Mouse (Mus musculus) liver, postnatal 0 days (tissue): ENCODE data around the gene Cldn24. TPM values are rescaled to one million over a fixed set of nuclear protein-coding genes. Genes with fewer than 3 reads are reported as not detected.

Experiments
- ATAC-seq: fragments of 200-750 bp; cut with Nextera tagmentation; 2 replicates; pipeline ENCODE4 v1.8.0; 2017; ENCODE audit warnings: mild to moderate bottlenecking, moderate library complexity
- DNase-seq: peaks from one replicate; pipeline ENCODE4 v3.0.0-alpha.2; 2016
- H3K27ac ChIP-seq: fragments of 300-500 bp; sonication (generic); 2 replicates; pipeline ENCODE4 v1.5.1; 2014; ENCODE audit warnings: antibody characterized with exemption, moderate library complexity, mild to moderate bottlenecking, low read depth
- H3K27me3 ChIP-seq: fragments of 300-500 bp; sonication (generic); 2 replicates; pipeline ENCODE4 v1.6.1; 2014; ENCODE audit warnings: low read length, control low read depth, mixed read lengths; ENCODE audit not compliant: insufficient read depth
- H3K36me3 ChIP-seq: fragments of 300-500 bp; sonication (generic); replicated peaks from 2 replicates; pipeline ENCODE4 v1.6.1; 2014; ENCODE audit warnings: mild to moderate bottlenecking, control low read depth, low read length, moderate library complexity, mixed read lengths; ENCODE audit not compliant: insufficient read depth
- H3K4me1 ChIP-seq: fragments of 300-500 bp; sonication (generic); 2 replicates; pipeline ENCODE4 v1.6.1; 2014; ENCODE audit warnings: antibody characterized with exemption, mild to moderate bottlenecking, control low read depth; ENCODE audit not compliant: insufficient read depth
- H3K4me2 ChIP-seq: fragments of 300-500 bp; sonication (generic); 2 replicates; pipeline ENCODE4 v1.6.1; 2014; ENCODE audit warnings: low read depth, mild to moderate bottlenecking, low read length, moderate library complexity, mixed read lengths
- H3K4me3 ChIP-seq: fragments of 300-500 bp; sonication (generic); 2 replicates; pipeline ENCODE4 v1.5.1; 2014; ENCODE audit warnings: low read depth, low read length
- H3K9ac ChIP-seq: fragments of 300-500 bp; sonication (generic); replicated peaks from 2 replicates; pipeline ENCODE4 v1.6.1; 2014; ENCODE audit warnings: mild to moderate bottlenecking, moderate library complexity
- H3K9me3 ChIP-seq: fragments of 300-500 bp; sonication (generic); 2 replicates; pipeline ENCODE4 v1.6.1; 2016; ENCODE audit warnings: mild to moderate bottlenecking, control low read depth, low read length, mixed read lengths
- CTCF ChIP-seq: sonication (generic); IDR thresholded peaks from 2 replicates; pipeline ENCODE4 v1.5.1; 2016; ENCODE audit warnings: antibody characterized with exemption, low read depth
- EP300 ChIP-seq: IDR thresholded peaks from 2 replicates; pipeline ENCODE4 v1.6.1; 2016; ENCODE audit warnings: antibody characterized with exemption, low read depth, mild to moderate bottlenecking
- WGBS: fragments of 180-500 bp; shearing (Covaris S2); extraction: QIAGEN DNeasy Blood & Tissue Kit; methylation state at CpG from one replicate; pipeline ENCODE4 v1.1.7; 2014; ENCODE audit not compliant: insufficient replicate concordance; 5-methylcytosine and 5-hydroxymethylcytosine counted together
- polyA plus RNA-seq: library from polyadenylated mRNA; unstranded; fragments of >200 nt; fragmentation: Nextera tagmentation; extraction: Ambion mirVana; gene quantifications from 2 replicates; pipeline ENCODE4 v1.2.1, GENCODE M21; 2015

The Cldn24 gene
- polyA plus RNA-seq, 1 experiment from 2014 or later, result not detected

DNA sequence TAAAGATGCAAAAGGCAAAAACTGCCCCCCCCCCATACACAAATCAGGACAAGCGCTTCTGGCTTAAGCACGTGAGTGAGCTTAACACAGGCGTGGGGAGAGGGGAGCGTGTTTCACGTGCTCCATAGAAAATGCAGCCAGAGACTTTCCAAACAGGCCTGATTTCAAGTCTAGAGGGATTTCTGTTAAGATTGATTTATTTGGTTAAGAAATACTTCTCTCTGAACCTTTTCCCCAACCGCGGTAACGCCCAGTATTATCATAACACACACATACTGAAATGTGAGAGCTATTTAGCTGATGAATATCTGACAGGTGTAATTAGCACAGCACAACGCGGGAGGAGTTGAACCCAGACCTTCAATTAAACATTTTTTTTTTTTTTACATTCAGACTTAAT is 1.8 kb downstream of the Cldn24 start:
- Histone ChIP-seq H3K4me2 (no peak overlapping the region), H3K9me3 (no peaks in the 10 kb centered on the region), H3K36me3 (no peaks in the 10 kb centered on the region), H3K27me3 (no peaks in the 10 kb centered on the region), H3K27ac (no peak overlapping the region), H3K9ac (no peak overlapping the region), H3K4me1 (no peaks in the 10 kb centered on the region), H3K4me3 (no peak overlapping the region)
- WGBS, result 79% methylated on average over 10 of the region's 10 CpGs
- TF ChIP-seq EP300, result no peak
- no peak for TF ChIP-seq CTCF
- ATAC-seq, result no peak
- DNase-seq, result no peak

GRCm38 (mm10) chr8:47824182-47824581 is 2.2 kb downstream of the Cldn24 start, which contains the start of gene Cldn22:
Cldn22 (plus strand) TSS chr8:47824482.
- ATAC-seq (no peak), DNase-seq (no peak)
- H3K27ac ChIP-seq, result no peak within 1 kb of the TSS
- H3K9ac ChIP-seq, result no peak within 1 kb of the TSS
- H3K4me1 ChIP-seq, result no peaks in the 10 kb centered on the region
- WGBS, result 76% methylated on average over 13 of the region's 13 CpGs
- TF ChIP-seq CTCF (no peak), EP300 (no peak)
- H3K4me2 ChIP-seq, result no peak within 1 kb of the TSS
- no peak within 1 kb of the TSS for H3K4me3 ChIP-seq
- H3K27me3 ChIP-seq, result no peaks in the 10 kb centered on the region
- H3K36me3 ChIP-seq, result no peaks in the 10 kb centered on the region
- no peaks in the 10 kb centered on the region for H3K9me3 ChIP-seq

GRCm38 (mm10) chr8:47825596-47825995 is 3.7 kb downstream of the Cldn24 start:
- no peak overlapping the region for H3K4me2 ChIP-seq
- WGBS, result 68% methylated on average over 5 of the region's 5 CpGs
- DNase-seq (no peak), ATAC-seq (no peak)
- H3K4me3 ChIP-seq, result no peak overlapping the region
- no peak overlapping the region for H3K27ac ChIP-seq
- 0 out of 2 replicates have a peak, but pooled peaks cover 5% of the 10 kb centered on the region for H3K36me3 ChIP-seq
- no peaks in the 10 kb centered on the region for H3K4me1 ChIP-seq
- H3K9ac ChIP-seq, result no peak overlapping the region
- TF ChIP-seq EP300, result no peak
- no peak for TF ChIP-seq CTCF
- H3K9me3 ChIP-seq, result no peaks in the 10 kb centered on the region
- no peaks in the 10 kb centered on the region for H3K27me3 ChIP-seq

- no peaks in the 10 kb centered on the region for H3K27me3 ChIP-seq
- H3K9me3 ChIP-seq, result no peaks in the 10 kb centered on the region
- no peak for TF ChIP-seq EP300
- TF ChIP-seq CTCF, result no peak
- no peaks in the 10 kb centered on the region for H3K4me1 ChIP-seq
- peaks cover 14% of the 10 kb centered on the region for H3K36me3 ChIP-seq
- no peak overlapping the region for H3K4me2 ChIP-seq
- H3K4me3 ChIP-seq, result no peak overlapping the region
- ATAC-seq (no peak), DNase-seq (no peak)
- 83% methylated on average over 9 of the region's 9 CpGs for WGBS
- H3K9ac ChIP-seq, result no peak overlapping the region
- no peak overlapping the region for H3K27ac ChIP-seq
Measured at GRCm38 (mm10) chr8:47826911-47827310, 5.0 kb downstream of the Cldn24 start.

DNA sequence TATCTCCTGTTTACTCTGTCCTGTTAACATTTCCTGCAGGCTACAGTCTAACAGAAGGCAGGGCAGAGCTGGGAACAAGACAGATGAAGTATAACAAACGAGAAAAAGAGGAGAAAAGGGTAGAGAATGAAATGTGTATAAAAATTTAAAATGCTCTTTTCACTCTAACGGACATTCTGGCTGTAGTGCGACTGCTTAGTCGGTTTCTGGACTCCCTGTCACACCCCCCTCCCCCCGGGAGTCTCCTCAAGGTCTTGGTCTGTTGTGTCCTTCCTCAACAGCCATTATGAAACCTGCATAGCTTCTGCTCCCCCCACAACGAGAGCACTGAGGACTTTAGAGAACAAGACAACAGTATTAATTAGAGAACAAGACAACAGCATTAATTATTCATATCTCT is 10.7 kb downstream of the Cldn24 start:
- H3K9ac ChIP-seq, result no peak overlapping the region
- WGBS, result 65% methylated on average over 6 of the region's 6 CpGs

DNA sequence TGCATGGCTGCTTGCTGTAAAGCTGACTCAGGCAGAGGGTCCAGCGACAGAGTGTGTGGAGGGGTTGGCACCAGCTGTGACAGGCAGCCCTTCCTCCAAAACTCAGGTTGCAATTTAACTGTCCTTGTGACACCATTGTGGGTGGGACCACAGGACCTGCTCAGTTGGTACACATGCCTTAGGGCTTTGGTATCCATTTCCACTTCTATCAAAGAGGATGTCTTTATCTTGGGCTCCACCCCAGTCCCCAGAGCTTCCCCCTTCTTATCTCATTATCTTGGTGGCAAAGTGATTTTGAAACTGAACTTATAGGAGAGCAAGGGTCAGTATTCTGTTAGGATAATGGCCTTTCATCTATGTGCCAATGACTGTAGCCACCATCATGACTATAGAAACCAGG is 12.0 kb downstream of the Cldn24 start:
- no peaks in the 10 kb centered on the region for H3K9me3 ChIP-seq
- no peaks in the 10 kb centered on the region for H3K4me1 ChIP-seq
- ATAC-seq (no peak), DNase-seq (no peak)
- H3K4me2 ChIP-seq, result no peak overlapping the region
- no peaks in the 10 kb centered on the region for H3K27me3 ChIP-seq
- TF ChIP-seq EP300, result no peak
- TF ChIP-seq CTCF, result no peak
- no peak overlapping the region for H3K4me3 ChIP-seq
- peaks cover 14% of the 10 kb centered on the region for H3K36me3 ChIP-seq
- WGBS, result 68% methylated on average over 1 of the region's 1 CpGs
- H3K27ac ChIP-seq, result no peak overlapping the region
- H3K9ac ChIP-seq, result no peak overlapping the region

More for the DNA sequence above, 10.7 kb downstream of the Cldn24 start:
- DNase-seq (no peak), ATAC-seq (no peak)
- no peak overlapping the region for H3K27ac ChIP-seq
- H3K4me1 ChIP-seq, result no peaks in the 10 kb centered on the region
- no peaks in the 10 kb centered on the region for H3K9me3 ChIP-seq
- H3K27me3 ChIP-seq, result no peaks in the 10 kb centered on the region
- no peak overlapping the region for H3K4me3 ChIP-seq
- TF ChIP-seq EP300 (no peak), CTCF (no peak)
- H3K36me3 ChIP-seq, result peaks cover 14% of the 10 kb centered on the region
- H3K4me2 ChIP-seq, result no peak overlapping the region

DNA sequence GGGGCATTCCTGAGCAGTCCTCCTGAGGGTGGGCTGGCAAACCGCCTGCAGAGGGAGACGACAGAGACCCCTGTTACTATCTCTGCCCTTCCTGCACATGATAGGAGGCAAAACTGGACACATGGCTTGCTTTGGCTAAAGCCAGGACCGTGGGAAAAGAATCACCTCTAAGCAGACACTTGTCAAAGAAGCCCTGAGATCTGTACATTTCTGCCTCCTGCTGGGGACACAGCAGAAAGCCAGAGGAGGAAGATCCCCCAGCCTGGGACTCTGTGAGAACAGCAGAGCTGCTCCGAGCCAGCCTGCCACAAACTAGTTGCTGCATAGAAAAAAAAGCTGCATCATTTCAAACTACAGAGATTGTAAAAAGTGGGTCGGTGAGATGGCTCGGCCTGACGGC is 21.1 kb downstream of the Cldn24 start:
- DNase-seq (no peak), ATAC-seq (no peak)
- Histone ChIP-seq H3K36me3 (peaks cover 16% of the 10 kb centered on the region), H3K27me3 (no peaks in the 10 kb centered on the region), H3K4me1 (no peaks in the 10 kb centered on the region), H3K4me3 (no peak overlapping the region), H3K9ac (no peak overlapping the region), H3K4me2 (no peak overlapping the region), H3K9me3 (no peaks in the 10 kb centered on the region), H3K27ac (no peak overlapping the region)
- TF ChIP-seq EP300, result no peak
- TF ChIP-seq CTCF, result no peak
- WGBS, result 80% methylated on average over 7 of the region's 7 CpGs
